Comparison of ENCODE assay signal across 1 mouse cellular context in genomic region chr5:90742029-90742428, GRCm38 (mm10).
TF ChIP-seq lines count a peak whose summit lies in the region.

No protein-coding gene starts in this region.

TF ChIP-seq in CH12.LX, 34 proteins besides CTCF, POLR2A, EP300 and RAD21 (continued from another document):
- TF ChIP-seq USF1 (IDR thresholded peaks at IDR 0.05; ENCODE audit: low read depth, low read length) (no peak; the same call in 1 of the 2 replicates), CHD2 (IDR thresholded peaks at IDR 0.05; ENCODE audit: low read length) (no peak), ELF1 (IDR thresholded peaks at IDR 0.05; ENCODE audit: low read depth, low read length) (peak; percentile 27; the same call in 1 of the 2 replicates), BHLHE40 (IDR thresholded peaks at IDR 0.05; ENCODE audit: low read depth, low read length) (peak; percentile 98), USF2 (conservative IDR thresholded peaks at IDR 0.05; ENCODE audit: low read depth, low read length) (no peak), ZNF384 (IDR thresholded peaks at IDR 0.05; ENCODE audit: low read depth, low read length) (no peak), HCFC1 (IDR thresholded peaks at IDR 0.05; ENCODE audit: low read depth, low read length) (peak; percentile 33; the same call in 1 of the 2 replicates), MYC (IDR thresholded peaks at IDR 0.05; ENCODE audit: low read depth, low read length) (peak; percentile 55; the same call in 1 of the 2 replicates), SMC3 (IDR thresholded peaks at IDR 0.05; ENCODE audit: low read depth, low read length) (no peak), TCF12 (IDR thresholded peaks at IDR 0.05; ENCODE audit: low read depth, low read length) (peak; percentile 22; the same call in 1 of the 2 replicates), MXI1 (IDR thresholded peaks at IDR 0.05; ENCODE audit: low read depth, low read length) (no peak)
